Mouse (Mus musculus) E14TG2a.4 (cell line): ENCODE measurements at regions not wholly inside any gene's neighbourhood (a gene's known extent, or its start where the extent isn't known, plus 50 kb on each side); places are given as distances from the start of the nearest gene placed in this dataset.

Experiments used
- CTCF ChIP-seq: conservative IDR thresholded peaks from 2 replicates; pipeline ENCODE4 v1.5.1; 2014; ENCODE audit warnings: low read length
- NANOG ChIP-seq: IDR thresholded peaks from 2 replicates; pipeline ENCODE4 v1.6.1; 2014; ENCODE audit warnings: borderline replicate concordance, low read length, mixed read lengths
- POU5F1 ChIP-seq: IDR thresholded peaks from 2 replicates; pipeline ENCODE4 v1.6.1; 2014; ENCODE audit warnings: low read length, borderline replicate concordance

DNA sequence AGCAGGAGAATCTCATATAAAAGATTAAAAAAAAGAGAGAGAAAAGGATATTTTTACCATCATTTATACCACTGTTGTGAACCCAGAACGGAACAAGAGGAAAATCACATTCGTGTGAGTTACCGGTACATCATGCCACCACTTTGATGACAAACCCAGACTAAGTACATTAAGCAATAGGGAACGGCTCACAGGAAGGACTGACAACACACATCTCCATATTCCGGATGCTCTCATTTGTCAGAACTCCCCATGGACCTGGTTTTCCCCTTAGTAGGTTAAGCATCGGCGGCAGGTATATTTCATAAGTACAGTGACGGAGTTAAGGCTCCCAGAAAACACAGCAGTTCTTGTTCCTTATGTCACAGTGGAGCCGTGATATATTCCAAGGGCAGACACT, 170.8 kb upstream of the Mon1b start:
- TF ChIP-seq CTCF (no peak), NANOG (no peak), POU5F1 (no peak)
